Mouse (Mus musculus): ENCODE measurements around the gene Ell3. TPM values are rescaled to one million over a fixed set of nuclear protein-coding genes. Genes with fewer than 3 reads are reported as not detected.

Gene Ell3
- polyA plus RNA-seq, 1 experiment from 2014 or later: 3.5 TPM

DNA sequence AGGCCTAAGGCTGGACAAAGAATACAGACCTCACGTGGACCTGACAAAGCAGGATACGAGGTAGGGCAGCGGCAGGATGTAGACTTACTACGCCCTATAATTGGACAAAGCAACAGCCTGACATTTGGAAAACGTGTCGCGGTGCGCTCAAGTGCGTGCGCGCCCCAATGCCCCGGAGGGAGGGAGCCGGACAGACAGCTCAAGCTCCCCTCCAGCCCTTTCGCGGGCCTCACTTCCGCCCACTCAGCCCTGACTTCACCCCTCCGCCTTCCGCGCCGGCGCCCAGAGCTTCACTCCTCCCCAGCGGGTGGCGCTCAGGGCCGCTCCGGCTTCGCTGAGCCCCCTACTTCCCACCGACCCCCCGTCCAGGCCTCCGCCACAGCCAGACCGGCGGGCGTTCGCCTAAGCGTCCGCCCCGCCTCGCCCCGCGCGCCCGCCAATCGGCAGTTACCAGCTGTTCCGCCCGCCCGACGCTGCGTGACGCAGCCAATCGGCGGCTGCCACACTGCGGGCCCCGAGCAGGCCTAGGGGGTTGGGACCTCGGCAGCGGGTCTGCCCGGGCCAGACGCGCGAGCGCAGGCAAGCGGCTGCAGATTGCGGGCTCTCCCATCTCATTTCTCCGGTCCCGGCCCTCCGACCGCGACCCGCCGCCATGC lies 30.6 kb downstream of the Ell3 start, which contains the start of the genes Pdia3 and Catsper2:
Gene Pdia3 (plus strand): TSS at position 389 of the 656 bp plus-strand sequence.
Gene Catsper2 (minus strand): TSS at position 406 of the 656 bp plus-strand sequence.
- Histone ChIP-seq H3K9me3 (no peaks in the 10 kb centered on the region), H3K4me1 (peaks cover 24% of the 10 kb centered on the region; the same call in 1 of the 2 replicates), H3K4me3 (peak within 1 kb of the TSS; percentile 99), H3K27me3 (ENCODE audit: insufficient read depth, poor library complexity, severe bottlenecking) (no peaks in the 10 kb centered on the region), H3K36me3 (peaks cover 24% of the 10 kb centered on the region), H3K27ac (peak within 1 kb of the TSS; percentile 99)
- WGBS: under 1% methylated on average over 68 of the region's 68 CpGs
- DNase-seq (ENCODE audit: low spot score): peak; percentile 99

- H3K36me3 ChIP-seq: peaks cover 18% of the 10 kb centered on the region
- peak overlapping the region; percentile 99 for H3K4me3 ChIP-seq
- no peak for DNase-seq (ENCODE audit: low spot score)
- H3K4me1 ChIP-seq: peaks cover 24% of the 10 kb centered on the region; the same call in 1 of the 2 replicates
- no peaks in the 10 kb centered on the region for H3K9me3 ChIP-seq
- 9% methylated on average over 4 of the region's 4 CpGs for WGBS
- H3K27ac ChIP-seq: peak overlapping the region; percentile 99
- no peaks in the 10 kb centered on the region for H3K27me3 ChIP-seq (ENCODE audit: insufficient read depth, poor library complexity, severe bottlenecking)
These were observed 31.2 kb downstream of the Ell3 start for GRCm38 (mm10) chr2:121412843-121413386.

DNA sequence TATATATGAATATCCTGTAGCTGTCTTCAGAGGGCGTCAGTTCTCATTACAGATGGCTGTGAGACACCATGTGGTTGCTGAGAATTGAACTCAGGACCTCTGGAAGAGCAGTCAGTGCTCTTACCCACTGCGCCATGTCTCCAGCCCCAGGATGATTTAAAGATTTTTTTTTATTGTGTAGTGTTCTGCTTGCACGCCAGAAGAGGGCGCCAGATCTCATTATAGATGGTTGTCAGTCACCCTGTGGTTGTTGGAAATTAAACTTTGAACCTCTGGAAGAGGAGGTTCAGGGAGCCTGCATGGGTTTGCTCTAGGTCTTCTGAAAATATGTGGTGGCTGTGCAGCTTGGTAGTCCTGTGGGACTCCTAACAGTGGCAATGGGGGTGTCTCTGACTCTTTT lies 35.9 kb downstream of the Ell3 start:
- 31% methylated on average over 4 of the region's 4 CpGs for WGBS
- no peaks in the 10 kb centered on the region for H3K27me3 ChIP-seq (ENCODE audit: insufficient read depth, poor library complexity, severe bottlenecking)
- no peaks in the 10 kb centered on the region for H3K9me3 ChIP-seq
- H3K36me3 ChIP-seq: no peaks in the 10 kb centered on the region
- no peak overlapping the region for H3K4me3 ChIP-seq
- 0 out of 2 replicates have a peak, but pooled peaks cover 1% of the 10 kb centered on the region for H3K4me1 ChIP-seq
- DNase-seq (ENCODE audit: low spot score): no peak
- no peak overlapping the region for H3K27ac ChIP-seq

- no peak overlapping the region for H3K27ac ChIP-seq
- no peaks in the 10 kb centered on the region for H3K36me3 ChIP-seq
- DNase-seq (ENCODE audit: low spot score): no peak
- no peaks in the 10 kb centered on the region for H3K9me3 ChIP-seq
- H3K4me3 ChIP-seq: no peak overlapping the region
- H3K4me1 ChIP-seq: no peaks in the 10 kb centered on the region
- H3K27me3 ChIP-seq (ENCODE audit: insufficient read depth, poor library complexity, severe bottlenecking): no peaks in the 10 kb centered on the region
These were observed 40.8 kb downstream of the Ell3 start for GRCm38 (mm10) chr2:121403296-121403695.

GRCm38 (mm10) chr2:121396624-121397023 lies 47.5 kb downstream of the Ell3 start:
- WGBS: 15% methylated on average over 8 of the region's 8 CpGs
- no peak for DNase-seq (ENCODE audit: low spot score)
- Histone ChIP-seq H3K4me1 (no peaks in the 10 kb centered on the region), H3K27me3 (ENCODE audit: insufficient read depth, poor library complexity, severe bottlenecking) (no peaks in the 10 kb centered on the region), H3K27ac (no peak overlapping the region), H3K4me3 (no peak overlapping the region), H3K36me3 (no peaks in the 10 kb centered on the region), H3K9me3 (no peaks in the 10 kb centered on the region)

Small RNA genes lying within 50 kb of the gene (microRNA-seq; reads per million reads assigned to microRNA genes)
- not detected for gene Gm22953

Other genes starting within 250 kb of the Ell3 start
- gene Trp53bp1, start 172.9 kb downstream of the Ell3 start, polyA plus RNA-seq (2016; fragmentation: Nextera tagmentation; extraction: Ambion mirVana): 75.0 and 81.9 TPM in 2 replicates
- 5.2 and 5.5 TPM in 2 replicates for gene Map1a, start 154.7 kb downstream of the Ell3 start, polyA plus RNA-seq (2016; fragmentation: Nextera tagmentation; extraction: Ambion mirVana)
- 11.7 and 12.2 TPM in 2 replicates for gene Ppip5k1, start 88.9 kb downstream of the Ell3 start, polyA plus RNA-seq (2016; fragmentation: Nextera tagmentation; extraction: Ambion mirVana)
- 0.16 and 0.63 TPM in 2 replicates for gene Ckmt1, start 86.6 kb downstream of the Ell3 start, polyA plus RNA-seq (2016; fragmentation: Nextera tagmentation; extraction: Ambion mirVana)
- not detected in 2 replicates for gene Strc, start 57.1 kb downstream of the Ell3 start, polyA plus RNA-seq (2016; fragmentation: Nextera tagmentation; extraction: Ambion mirVana)
- 736 and 829 TPM in 2 replicates for gene Pdia3, start 30.5 kb downstream of the Ell3 start, polyA plus RNA-seq (2016; fragmentation: Nextera tagmentation; extraction: Ambion mirVana)
- 2.8 and 3.1 TPM in 2 replicates for gene Catsper2, start 30.5 kb downstream of the Ell3 start, polyA plus RNA-seq (2016; fragmentation: Nextera tagmentation; extraction: Ambion mirVana)
- gene Serf2, start 4.9 kb upstream of the Ell3 start, polyA plus RNA-seq (2016; fragmentation: Nextera tagmentation; extraction: Ambion mirVana): 503 and 534 TPM in 2 replicates
- gene Hypk, start 9.0 kb upstream of the Ell3 start, polyA plus RNA-seq (2016; fragmentation: Nextera tagmentation; extraction: Ambion mirVana): 139 and 162 TPM in 2 replicates
- 0.09 and 0.20 TPM in 2 replicates for gene Serinc4, start 12.5 kb upstream of the Ell3 start, polyA plus RNA-seq (2016; fragmentation: Nextera tagmentation; extraction: Ambion mirVana)
- gene Mfap1b, start 29.8 kb upstream of the Ell3 start, polyA plus RNA-seq (2016; fragmentation: Nextera tagmentation; extraction: Ambion mirVana): 45.4 and 49.3 TPM in 2 replicates
- 17.7 and 23.8 TPM in 2 replicates for gene Mfap1a, start 62.4 kb upstream of the Ell3 start, polyA plus RNA-seq (2016; fragmentation: Nextera tagmentation; extraction: Ambion mirVana)
- 6.8 and 9.1 TPM in 2 replicates for gene Wdr76, start 62.4 kb upstream of the Ell3 start, polyA plus RNA-seq (2016; fragmentation: Nextera tagmentation; extraction: Ambion mirVana)

All from heart, embryonic 10.5 days (tissue).